Mouse (Mus musculus): Measurements from ENCODE around the gene Rwdd3.

Rwdd3 gene
- long read RNA-seq, experiment 1, transcript Rwdd3-204 (5 exons, 1,484 nt), result major isoform, 7 of 13 reads
- long read RNA-seq, experiment 1, partial matches to known transcripts, result 0 of 13 reads
- long read RNA-seq, experiment 1, other reads (novel, unspliced or antisense), result 5 of 13 reads
- long read RNA-seq, experiment 2, partial matches to known transcripts, result 0 of 7 reads
- long read RNA-seq, experiment 2, other reads (novel, unspliced or antisense), result 2 of 7 reads

- intact Hi-C loops (cut with DNase I), result loop anchor here (5.0 to 10.0 kb wide), 4 partner anchors 41 to 563 kb away; partner anchors contain the start of gene Alg14
Measured at GRCm38 (mm10) chr3:121171243-121171871, at the start of gene Rwdd3. Rwdd3 (minus strand) TSS chr3:121171695.

GRCm38 (mm10) chr3:121217011-121217410 is 45.5 kb upstream of the Rwdd3 start:
- intact Hi-C loops (cut with DNase I), result loop anchor here (5.0 kb wide), 1 partner anchor 45 kb away; no protein-coding TSS in a partner anchor

DNA sequence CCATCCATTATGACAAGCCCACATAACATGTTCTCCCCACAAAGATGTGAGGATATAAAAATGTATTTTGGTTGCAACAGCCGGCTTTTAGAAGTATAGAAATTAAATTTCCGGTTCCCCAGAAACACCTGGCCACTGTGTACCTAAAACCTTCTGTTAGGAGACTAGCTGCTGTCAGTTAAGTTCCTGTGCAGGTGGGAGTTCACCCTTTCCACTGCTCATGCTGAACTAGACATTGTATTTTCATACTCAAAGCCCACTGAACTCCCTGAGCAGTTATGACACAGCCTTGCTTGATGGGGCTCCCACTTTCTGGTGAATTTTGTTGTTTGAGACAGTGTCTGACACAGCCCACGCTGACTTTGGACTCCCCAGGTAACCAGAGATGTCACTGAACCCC is 42.0 kb upstream of the Rwdd3 start:
- intact Hi-C loops (cut with DNase I), result loop anchor here (5.0 kb wide), 1 partner anchor 41 kb away; the partner anchor contains the start of gene Rwdd3

DNA sequence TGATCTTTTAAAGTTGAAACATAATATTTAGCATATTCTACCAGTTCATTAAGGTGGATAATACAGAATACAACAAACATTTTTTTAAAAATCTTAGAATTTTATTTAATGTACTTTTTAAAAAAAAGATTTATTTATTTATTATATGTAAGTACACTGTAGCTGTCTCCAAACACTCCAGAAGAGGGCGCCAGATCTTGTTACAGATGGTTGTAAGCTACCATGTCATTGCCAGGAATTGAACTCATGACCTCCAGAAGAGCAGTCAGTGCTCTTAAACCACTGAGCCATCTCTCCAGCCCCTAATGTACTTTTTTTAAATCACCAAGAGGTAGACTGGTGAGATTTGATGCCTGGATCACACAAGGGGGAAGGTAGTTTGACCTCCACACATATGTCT is 40.7 kb upstream of the Rwdd3 start:
- intact Hi-C loops (cut with DNase I), result loop anchor here (5.0 kb wide), 1 partner anchor 40 kb away; the partner anchor contains the start of gene Rwdd3

DNA sequence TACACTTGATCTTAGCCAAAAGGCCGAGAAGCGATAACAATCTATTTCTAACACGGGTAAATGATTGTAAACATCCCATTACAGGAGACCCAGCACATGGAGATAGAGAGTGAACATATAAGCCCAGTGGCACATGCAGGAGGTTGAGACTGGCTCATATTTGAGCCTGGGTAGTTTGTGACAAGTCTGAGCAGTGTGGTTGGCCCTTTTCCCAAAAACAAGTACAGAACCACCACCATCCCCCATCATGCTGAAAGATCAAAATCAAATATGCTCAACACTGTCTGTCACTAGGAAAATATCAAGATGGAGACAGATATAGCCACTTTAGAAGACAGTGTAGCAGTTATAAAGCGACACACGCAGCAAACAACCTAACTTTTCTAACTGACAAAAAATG is 37.5 kb upstream of the Rwdd3 start:
- intact Hi-C loops (cut with DNase I), result no loop called here

DNA sequence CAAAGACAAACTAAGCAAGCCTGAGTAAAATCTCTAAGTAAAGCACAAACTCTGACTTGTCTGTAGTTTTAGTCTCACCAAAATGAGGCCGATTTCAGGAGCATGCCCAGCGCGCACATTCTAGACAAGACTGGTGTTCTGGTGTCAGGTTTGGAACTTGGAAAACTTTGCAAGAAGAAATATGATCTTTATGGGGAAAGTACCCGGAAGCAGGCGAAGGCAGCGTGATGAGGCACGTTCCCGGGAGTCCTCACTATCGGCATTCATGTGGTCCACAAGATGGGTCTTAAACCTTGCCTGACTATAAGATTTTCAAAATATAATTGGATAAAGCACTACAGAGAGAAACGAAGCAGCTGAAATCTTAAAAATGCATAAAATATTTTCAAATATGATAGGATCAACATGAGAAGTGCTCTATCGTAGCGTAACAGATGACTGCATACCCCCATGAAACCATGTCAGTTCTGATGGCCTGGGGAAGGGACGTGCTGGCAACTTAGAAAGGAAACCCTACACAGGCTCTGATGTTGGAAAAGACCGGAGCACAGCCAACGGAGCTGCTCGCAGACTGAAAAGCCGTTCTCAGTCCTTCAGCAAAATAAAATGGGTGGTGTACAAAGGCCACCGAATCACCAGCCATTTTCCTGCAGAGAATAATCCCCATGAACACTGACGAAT is 34.8 kb upstream of the Rwdd3 start:
- intact Hi-C loops (cut with DNase I), result no loop called here

DNA sequence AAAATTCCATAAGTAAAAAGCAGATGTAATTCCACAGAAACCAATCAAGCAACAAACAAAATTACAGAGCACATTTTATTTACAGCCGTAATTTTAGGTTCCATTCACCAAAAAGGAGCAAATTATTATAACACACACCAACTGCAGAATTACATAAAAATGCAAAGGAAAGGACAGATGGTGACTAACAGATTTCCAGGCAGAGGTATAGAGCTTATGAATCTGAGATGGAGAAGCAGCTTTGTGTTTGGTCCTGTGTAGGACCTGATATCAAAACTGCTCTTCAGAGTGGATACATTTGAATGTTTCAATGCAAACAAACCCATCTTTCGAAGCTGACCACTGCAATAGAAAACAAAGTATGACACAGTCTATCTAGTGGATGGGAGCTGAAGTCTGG is 31.1 kb upstream of the Rwdd3 start:
- intact Hi-C loops (cut with DNase I), result no loop called here

DNA sequence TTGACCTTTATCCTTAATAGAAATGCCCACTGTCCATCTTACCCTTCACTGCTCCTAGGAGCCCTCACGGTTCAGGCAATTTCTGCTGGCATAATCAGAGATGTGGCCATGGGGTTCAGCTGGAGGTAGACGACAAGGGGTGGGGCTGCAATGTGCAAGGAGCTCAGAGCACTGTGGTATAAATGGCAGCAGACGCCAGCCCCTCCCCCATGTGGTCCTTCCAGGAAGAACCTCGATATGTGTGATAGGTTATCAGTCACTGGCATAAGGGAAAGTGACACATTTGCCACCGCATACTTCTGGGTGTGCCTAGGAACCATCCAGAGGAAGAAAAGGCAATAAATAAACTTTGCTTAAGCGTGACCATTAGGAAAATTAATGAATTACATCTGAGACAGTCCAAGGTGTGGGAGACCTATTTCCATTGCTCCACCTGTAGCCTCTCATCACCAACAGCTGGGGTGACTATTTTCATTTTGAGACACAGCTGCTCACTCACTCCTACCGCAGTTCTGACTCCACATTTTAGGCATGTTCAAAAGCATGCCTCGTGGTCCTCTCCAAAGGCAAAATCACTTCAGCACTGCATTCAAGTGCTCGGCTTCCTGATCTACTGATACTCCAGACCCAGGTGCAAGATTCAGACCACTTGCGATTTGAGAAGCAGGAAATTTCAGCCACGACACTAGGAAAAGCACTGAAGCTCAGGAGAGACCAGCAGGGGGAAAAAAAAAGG is 29.7 kb upstream of the Rwdd3 start:
- intact Hi-C loops (cut with DNase I), result no loop called here

DNA sequence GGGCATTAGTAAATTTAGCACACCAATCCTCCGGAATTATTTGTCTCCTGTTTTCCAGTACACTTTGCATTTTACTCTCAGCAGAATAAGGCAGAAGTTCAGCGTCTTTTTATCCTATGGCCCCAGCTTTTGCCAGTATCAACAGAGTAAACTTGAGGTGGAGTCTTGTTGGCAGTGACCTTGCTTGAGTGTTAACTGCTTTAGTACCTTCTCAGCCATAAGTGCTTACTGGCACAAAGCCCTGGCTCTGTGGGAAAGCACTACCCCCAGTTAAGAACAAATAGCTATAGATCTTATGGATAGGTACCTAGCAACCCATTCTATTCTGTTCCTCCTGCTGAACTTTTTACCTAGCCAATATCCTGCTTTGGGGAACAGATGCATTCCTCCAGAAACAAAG is 17.7 kb upstream of the Rwdd3 start:
- intact Hi-C loops (cut with DNase I), result no loop called here

GRCm38 (mm10) chr3:121187510-121187909 is 16.0 kb upstream of the Rwdd3 start:
- intact Hi-C loops (cut with DNase I), result no loop called here

GRCm38 (mm10) chr3:121186925-121187324 is 15.4 kb upstream of the Rwdd3 start:
- intact Hi-C loops (cut with DNase I), result no loop called here

- intact Hi-C loops (cut with DNase I), result no loop called here
Measured at GRCm38 (mm10) chr3:121185197-121185596, 13.7 kb upstream of the Rwdd3 start.

GRCm38 (mm10) chr3:121176011-121176410 is 4.5 kb upstream of the Rwdd3 start:
- intact Hi-C loops (cut with DNase I), result loop anchor here (10.0 kb wide), 2 partner anchors 329 to 559 kb away; no protein-coding TSS in a partner anchor

DNA sequence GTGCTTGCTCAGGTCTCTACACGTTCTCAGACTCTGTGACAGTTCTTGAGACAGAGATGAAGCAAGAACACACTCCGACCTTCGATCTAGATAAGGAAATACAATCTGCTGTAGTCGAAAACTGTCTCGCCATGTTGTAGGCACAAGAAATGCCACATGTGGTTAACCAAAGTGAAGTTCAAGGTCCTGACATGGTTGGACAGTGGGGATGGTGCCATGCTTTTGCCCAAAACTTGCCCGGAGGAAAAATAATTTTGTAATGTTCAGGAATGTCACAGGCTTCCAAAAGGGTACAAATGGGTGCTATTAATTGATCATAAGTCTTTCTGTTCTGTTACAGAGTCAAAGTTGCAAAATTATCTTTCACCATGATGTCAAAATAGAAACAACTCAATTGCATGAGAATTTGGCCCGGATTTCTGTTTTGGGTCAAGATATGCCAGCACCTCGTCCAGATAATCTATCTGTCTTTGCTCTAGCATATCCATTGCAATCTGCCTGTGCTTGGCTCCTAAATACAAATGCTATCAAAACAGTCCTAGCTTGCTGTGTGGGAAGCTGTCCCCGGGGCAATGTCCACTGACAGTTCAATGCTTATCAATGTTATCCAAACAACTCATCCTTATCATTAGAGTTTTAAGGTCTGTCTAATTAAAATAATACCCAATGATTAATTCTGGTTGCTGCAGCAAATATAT is 2.9 kb upstream of the Rwdd3 start:
- intact Hi-C loops (cut with DNase I), result loop anchor here (5.0 to 10.0 kb wide), 4 partner anchors 38 to 560 kb away; partner anchors contain the start of gene Alg14

DNA sequence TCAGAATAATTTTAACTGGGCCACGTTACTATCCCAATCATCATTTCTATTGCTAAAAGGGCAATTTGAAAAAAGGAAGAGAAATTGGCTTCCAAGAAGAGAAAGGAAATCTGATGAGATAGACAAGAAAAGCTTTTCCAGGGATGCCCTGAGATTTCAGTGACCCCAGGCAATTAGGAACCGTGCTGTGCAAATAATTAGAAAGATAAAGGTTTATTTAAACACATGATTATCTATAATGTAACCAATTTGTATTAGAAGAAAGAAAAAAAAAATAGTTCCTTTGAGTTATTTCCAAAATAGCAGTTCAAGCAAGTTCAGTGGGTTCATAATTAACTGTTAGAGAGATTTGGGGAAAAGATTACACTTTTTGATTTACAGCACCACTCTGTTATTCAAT is 1.2 kb upstream of the Rwdd3 start:
- intact Hi-C loops (cut with DNase I), result loop anchor here (5.0 to 10.0 kb wide), 4 partner anchors 40 to 562 kb away; partner anchors contain the start of gene Alg14

DNA sequence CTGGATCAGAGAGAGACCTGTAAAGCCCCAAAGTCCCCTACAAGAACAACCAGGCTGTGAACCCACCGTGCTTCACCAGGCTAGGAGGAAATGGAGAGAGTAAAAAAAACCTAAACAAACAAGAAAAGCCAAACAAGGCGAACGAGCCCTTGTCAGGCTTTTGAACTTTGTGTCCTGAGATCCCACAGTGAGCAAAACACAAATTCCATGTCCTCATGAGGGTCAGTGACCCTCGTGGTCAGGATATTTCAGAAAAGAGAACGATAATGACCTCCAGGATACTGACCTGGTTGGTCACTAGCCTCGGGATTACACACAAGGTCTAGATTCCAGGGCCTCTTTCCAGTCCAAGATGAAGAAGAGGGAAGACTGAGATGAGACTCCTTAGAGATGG is 374 bp upstream of the Rwdd3 start:
- intact Hi-C loops (cut with DNase I), result loop anchor here (5.0 to 10.0 kb wide), 4 partner anchors 40 to 563 kb away; partner anchors contain the start of gene Alg14

- intact Hi-C loops (cut with DNase I), result loop anchor here (5.0 to 10.0 kb wide), 4 partner anchors 42 to 564 kb away; partner anchors contain the start of gene Alg14
Measured at GRCm38 (mm10) chr3:121170631-121171030, 864 bp downstream of the Rwdd3 start.

GRCm38 (mm10) chr3:121169092-121169942 is 2.2 kb downstream of the Rwdd3 start:
- intact Hi-C loops (cut with DNase I), result no loop called here

DNA sequence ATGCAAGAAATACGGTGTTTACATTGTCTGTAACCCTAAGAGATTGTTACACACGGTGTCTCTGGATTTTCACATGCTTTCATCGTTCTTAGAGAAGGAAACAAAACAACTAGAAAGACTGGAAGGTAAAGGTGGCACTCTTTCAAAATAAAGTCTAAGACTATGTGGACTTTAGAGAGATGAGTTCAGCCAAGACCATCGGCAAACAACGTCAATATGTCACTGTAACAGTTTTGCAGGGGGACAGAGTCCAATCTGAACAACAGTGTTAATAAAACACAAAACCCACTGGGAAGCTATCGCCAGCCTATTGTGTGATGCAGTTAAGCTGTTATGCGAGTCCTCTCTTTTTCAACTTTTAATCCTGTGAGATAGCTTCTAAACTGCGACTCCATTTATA is 2.9 kb downstream of the Rwdd3 start:
- intact Hi-C loops (cut with DNase I), result no loop called here
